Mouse (Mus musculus): Measurements from ENCODE around the gene Atf3. TPM values are rescaled to one million over a fixed set of nuclear protein-coding genes. Genes with fewer than 3 reads are reported as not detected.

The Atf3 gene
- polyA plus RNA-seq, 1 experiment from 2014 or later, result 3.6 TPM

DNA sequence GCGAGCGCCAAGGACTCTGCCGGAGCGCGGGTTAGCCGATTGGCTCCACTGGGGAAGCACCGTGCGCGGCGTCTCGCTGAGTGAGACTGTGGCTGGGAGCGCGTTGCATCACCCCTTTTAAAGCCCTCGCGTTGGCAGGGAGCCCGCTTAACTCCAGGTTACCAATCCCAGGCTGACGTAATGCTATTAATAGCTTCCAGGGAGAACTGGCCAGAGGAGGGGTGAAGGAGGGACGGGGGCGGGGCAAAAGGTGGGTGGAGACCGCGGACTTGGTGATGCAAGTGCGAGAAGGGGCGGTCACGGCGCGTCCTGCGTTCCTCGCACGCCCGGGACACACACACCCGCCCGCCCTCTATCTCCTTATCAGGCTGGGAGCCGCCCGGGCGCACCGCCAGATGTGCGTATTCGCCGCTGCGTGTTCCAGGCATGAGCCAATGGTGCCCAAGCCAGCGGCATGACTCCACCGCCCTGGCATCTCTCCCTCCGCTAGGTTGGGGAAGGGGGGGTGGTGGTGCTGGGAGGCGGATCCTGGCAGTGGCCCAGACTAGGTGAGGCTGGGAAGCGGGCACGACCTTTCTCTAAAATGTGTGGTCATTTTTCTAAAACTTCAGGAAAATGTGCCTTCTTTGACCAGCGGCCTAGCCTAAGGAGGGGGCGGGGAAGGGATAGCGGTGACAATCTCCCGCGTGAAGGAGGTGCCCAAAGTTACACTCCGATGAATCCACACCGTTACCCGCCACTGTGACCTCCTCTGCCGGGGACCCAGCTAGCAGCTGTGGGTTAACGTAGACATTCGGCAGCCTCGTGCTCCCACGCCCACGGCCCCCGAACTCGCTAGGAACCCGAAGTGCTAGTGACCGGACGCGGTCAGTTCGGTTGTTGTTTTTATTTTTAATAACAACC is 34.4 kb downstream of the Atf3 start:
- Histone ChIP-seq H3K27me3 (replicated peaks; ENCODE audit: control insufficient read depth, insufficient read depth, low read length) (peaks cover 93% of the 10 kb centered on the region), H3K36me3 (ENCODE audit: control insufficient read depth, insufficient read depth, low read length) (no peaks in the 10 kb centered on the region), H3K4me3 (ENCODE audit: low read depth, low read length) (peak overlapping the region; percentile 58), H3K9ac (ENCODE audit: low read depth, low read length) (peak overlapping the region; percentile 55), H3K9me3 (ENCODE audit: control insufficient read depth, low read length) (no peaks in the 10 kb centered on the region), H3K4me2 (peak overlapping the region; percentile 97), H3K4me1 (replicated peaks; ENCODE audit: control insufficient read depth, insufficient read depth, low read length) (peaks cover 23% of the 10 kb centered on the region), H3K27ac (ENCODE audit: low read depth, low read length) (peak overlapping the region; percentile 40; the same call in 1 of the 2 replicates)
- peak; percentile 89 for DNase-seq (ENCODE audit: low spot score)
- ATAC-seq (replicated peaks; ENCODE audit: low FRiP score), result peak; percentile 78
- WGBS, result under 1% methylated on average over 67 of the region's 67 CpGs

DNA sequence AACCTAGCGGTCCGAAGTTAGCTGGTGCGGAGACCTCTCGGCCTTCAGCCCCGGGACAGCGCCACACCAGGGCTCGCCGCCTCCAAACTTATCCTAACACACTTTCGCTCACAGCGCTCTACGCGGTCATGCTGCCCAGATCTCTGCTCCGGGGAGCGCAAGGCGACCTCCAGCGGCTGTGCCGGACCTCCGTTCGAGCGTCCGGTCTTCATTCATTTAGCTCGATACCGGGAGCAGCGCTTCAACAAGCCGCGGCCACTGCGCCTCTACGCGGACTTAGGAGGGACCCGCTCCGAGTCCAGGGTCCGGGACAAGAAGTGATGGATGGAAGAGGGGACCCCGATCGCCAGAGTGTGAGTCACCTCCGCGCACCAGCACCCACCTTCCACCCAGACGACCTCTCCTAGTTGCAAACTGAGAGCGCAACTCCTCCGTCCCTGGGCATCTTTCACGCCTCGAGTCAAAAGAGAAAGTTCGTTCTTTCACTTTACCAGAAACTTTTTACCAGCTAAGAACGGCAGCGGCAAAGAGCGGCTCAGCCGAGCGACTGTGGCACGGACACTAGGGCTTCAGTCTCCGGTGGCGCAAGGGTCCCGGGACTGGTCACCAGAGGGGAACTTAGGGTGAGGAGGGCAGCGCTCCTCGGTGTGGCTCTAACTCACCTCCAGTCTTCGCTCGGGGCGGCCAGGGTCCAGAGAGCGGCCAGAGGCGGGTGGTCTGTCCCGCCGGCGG is 35.2 kb downstream of the Atf3 start:
- DNase-seq (ENCODE audit: low spot score) (peak; percentile 77), ATAC-seq (replicated peaks; ENCODE audit: low FRiP score) (peak; percentile 32; the same call in 1 of the 2 replicates)
- peaks cover 89% of the 10 kb centered on the region for H3K27me3 ChIP-seq (replicated peaks; ENCODE audit: control insufficient read depth, insufficient read depth, low read length)

DNA sequence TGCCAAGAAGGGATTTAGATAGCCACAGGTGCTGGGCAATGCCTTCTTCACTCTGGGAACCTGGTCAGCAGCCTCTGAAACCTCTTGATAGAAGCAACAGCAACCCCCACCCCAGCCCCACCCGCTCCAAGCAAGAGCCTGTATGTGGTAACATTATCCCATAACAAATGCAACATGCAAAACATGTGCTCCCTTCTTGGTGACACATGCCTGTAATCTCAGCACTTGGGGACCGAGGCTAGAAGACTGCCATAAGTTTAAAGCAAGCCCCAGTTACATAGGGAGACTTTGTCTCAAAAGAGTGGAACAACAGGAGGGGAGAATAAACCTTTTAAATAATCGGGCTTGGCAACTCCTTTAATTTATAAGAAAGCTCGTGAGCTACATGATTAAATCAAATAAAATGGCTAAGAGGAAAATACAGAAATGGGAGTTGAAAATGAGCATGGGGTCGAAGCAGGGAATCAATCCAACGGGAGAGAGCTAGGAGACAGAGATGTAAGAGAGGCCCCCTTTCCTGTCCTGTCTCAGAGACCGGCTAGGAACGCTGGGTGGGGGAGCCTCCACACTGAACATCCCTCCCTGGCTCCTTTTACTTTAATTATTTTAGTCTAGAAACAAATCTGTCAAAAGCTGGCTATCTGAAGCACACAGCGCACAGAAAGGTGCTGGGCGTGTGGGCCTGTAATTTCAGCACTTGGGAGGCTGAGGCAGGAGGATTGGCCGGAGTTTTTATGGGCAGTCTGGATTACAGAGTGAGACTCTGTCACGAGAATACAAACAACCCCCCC is 36.2 kb downstream of the Atf3 start:
- no peak overlapping the region for H3K9ac ChIP-seq (ENCODE audit: low read depth, low read length)
- no peaks in the 10 kb centered on the region for H3K36me3 ChIP-seq (ENCODE audit: control insufficient read depth, insufficient read depth, low read length)
- H3K9me3 ChIP-seq (ENCODE audit: control insufficient read depth, low read length), result no peaks in the 10 kb centered on the region
- H3K4me1 ChIP-seq (replicated peaks; ENCODE audit: control insufficient read depth, insufficient read depth, low read length), result peaks cover 28% of the 10 kb centered on the region
- WGBS, result 34% methylated on average over 12 of the region's 12 CpGs
- H3K27me3 ChIP-seq (replicated peaks; ENCODE audit: control insufficient read depth, insufficient read depth, low read length), result peaks cover 85% of the 10 kb centered on the region
- H3K27ac ChIP-seq (ENCODE audit: low read depth, low read length), result no peak overlapping the region
- no peak for DNase-seq (ENCODE audit: low spot score)
- ATAC-seq (replicated peaks; ENCODE audit: low FRiP score), result no peak
- H3K4me2 ChIP-seq, result peak overlapping the region; percentile 97
- peak overlapping the region; percentile 58 for H3K4me3 ChIP-seq (ENCODE audit: low read depth, low read length)

More for the DNA sequence above, 35.2 kb downstream of the Atf3 start:
- Histone ChIP-seq H3K9ac (ENCODE audit: low read depth, low read length) (peak overlapping the region; percentile 55), H3K36me3 (ENCODE audit: control insufficient read depth, insufficient read depth, low read length) (no peaks in the 10 kb centered on the region), H3K4me2 (peak overlapping the region; percentile 97), H3K4me3 (ENCODE audit: low read depth, low read length) (peak overlapping the region; percentile 58), H3K9me3 (ENCODE audit: control insufficient read depth, low read length) (no peaks in the 10 kb centered on the region), H3K4me1 (replicated peaks; ENCODE audit: control insufficient read depth, insufficient read depth, low read length) (peaks cover 28% of the 10 kb centered on the region), H3K27ac (ENCODE audit: low read depth, low read length) (peak overlapping the region; percentile 40)
- WGBS, result under 1% methylated on average over 61 of the region's 61 CpGs

DNA sequence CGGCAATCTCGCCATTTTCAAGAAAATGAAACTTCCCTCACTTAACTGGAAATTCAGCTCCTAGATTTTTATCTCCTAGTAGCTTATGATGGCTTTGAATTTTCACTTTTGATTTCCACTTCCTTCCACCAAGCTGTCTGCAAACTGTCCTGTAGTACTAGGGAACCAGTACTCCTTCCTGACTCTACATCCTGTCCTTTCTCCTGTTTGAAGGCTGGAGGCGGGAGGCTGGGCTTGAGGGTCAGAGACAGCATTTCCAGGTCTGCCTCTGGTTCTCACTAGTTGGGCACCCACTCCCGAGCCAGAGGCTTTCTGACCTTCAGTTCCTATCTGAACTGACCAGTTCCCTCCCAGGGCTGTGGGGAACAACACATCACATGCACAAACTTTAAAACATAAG is 37.4 kb downstream of the Atf3 start:
- Histone ChIP-seq H3K4me2 (no peak overlapping the region; the same call in 1 of the 2 replicates), H3K9ac (ENCODE audit: low read depth, low read length) (no peak overlapping the region), H3K4me3 (ENCODE audit: low read depth, low read length) (no peak overlapping the region), H3K9me3 (ENCODE audit: control insufficient read depth, low read length) (no peaks in the 10 kb centered on the region), H3K4me1 (replicated peaks; ENCODE audit: control insufficient read depth, insufficient read depth, low read length) (peaks cover 23% of the 10 kb centered on the region), H3K36me3 (ENCODE audit: control insufficient read depth, insufficient read depth, low read length) (no peaks in the 10 kb centered on the region), H3K27me3 (replicated peaks; ENCODE audit: control insufficient read depth, insufficient read depth, low read length) (peaks cover 74% of the 10 kb centered on the region), H3K27ac (ENCODE audit: low read depth, low read length) (no peak overlapping the region)
- DNase-seq (ENCODE audit: low spot score) (no peak), ATAC-seq (replicated peaks; ENCODE audit: low FRiP score) (no peak)
- WGBS, result 49% methylated on average over 4 of the region's 4 CpGs

DNA sequence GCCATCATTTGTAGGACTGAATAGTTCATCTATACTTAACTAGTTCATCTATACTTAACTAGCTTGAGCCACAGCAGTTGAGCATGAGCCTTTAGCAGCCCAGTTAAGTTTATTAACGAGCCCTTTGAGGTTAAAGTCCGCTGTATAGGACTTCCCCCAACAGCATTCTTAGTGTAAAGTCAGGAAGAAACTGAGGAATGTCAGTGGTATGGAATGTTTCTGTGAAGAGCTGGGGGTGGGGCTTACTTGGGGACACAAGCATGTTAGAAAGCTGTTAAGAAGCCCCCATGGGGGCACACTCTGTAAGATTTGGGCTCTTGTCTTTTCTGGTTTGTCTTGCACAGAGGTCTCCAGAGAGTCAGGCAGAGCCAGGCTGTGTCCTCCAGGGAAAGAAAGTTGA is 38.0 kb downstream of the Atf3 start:
- Histone ChIP-seq H3K27ac (ENCODE audit: low read depth, low read length) (no peak overlapping the region), H3K9ac (ENCODE audit: low read depth, low read length) (no peak overlapping the region), H3K4me1 (replicated peaks; ENCODE audit: control insufficient read depth, insufficient read depth, low read length) (peaks cover 23% of the 10 kb centered on the region), H3K27me3 (replicated peaks; ENCODE audit: control insufficient read depth, insufficient read depth, low read length) (peaks cover 68% of the 10 kb centered on the region), H3K4me3 (ENCODE audit: low read depth, low read length) (no peak overlapping the region), H3K4me2 (peak overlapping the region; percentile 9; the same call in 1 of the 2 replicates), H3K36me3 (ENCODE audit: control insufficient read depth, insufficient read depth, low read length) (no peaks in the 10 kb centered on the region), H3K9me3 (ENCODE audit: control insufficient read depth, low read length) (no peaks in the 10 kb centered on the region)
- 21% methylated on average over 2 of the region's 2 CpGs for WGBS
- DNase-seq (ENCODE audit: low spot score), result no peak
- no peak for ATAC-seq (replicated peaks; ENCODE audit: low FRiP score)

DNA sequence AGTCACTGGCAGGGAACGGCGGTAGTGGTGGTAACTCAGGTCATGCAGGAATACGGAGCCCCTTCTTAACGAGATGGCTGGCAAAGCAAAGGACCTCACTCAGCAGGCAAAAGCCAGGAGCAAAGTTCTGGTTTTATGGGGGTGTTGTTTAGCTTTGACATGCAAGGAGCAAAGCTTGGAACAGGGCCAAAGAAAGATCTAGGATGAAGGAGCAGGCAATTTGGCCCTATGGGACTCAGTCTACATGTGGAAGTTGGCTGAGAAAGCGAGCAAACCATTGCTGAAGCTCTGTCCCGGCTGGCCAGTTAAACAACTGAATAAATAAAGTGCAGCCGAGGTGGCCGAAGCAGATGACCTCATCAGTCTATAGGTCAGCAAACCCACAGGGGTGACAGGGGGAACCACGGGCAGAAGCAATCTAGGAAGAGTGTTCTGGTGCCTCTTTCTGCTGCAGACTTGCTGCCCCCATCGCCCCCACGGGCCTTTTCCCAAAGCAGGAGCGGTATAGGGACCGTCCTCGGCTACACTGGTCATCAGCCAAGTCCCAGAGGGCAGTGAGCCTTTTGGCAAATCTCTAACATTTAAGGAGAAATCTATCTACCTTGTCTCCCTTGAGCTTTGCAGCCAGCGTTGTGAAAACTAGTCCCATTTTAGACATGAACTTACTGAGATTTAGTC is 39.2 kb downstream of the Atf3 start:
- Histone ChIP-seq H3K4me1 (replicated peaks; ENCODE audit: control insufficient read depth, insufficient read depth, low read length) (peaks cover 21% of the 10 kb centered on the region), H3K27me3 (replicated peaks; ENCODE audit: control insufficient read depth, insufficient read depth, low read length) (peaks cover 56% of the 10 kb centered on the region), H3K36me3 (ENCODE audit: control insufficient read depth, insufficient read depth, low read length) (no peaks in the 10 kb centered on the region), H3K4me2 (0 out of 2 replicates have a peak overlapping the region, but pooled peaks have one; percentile 26), H3K4me3 (ENCODE audit: low read depth, low read length) (no peak overlapping the region), H3K9ac (ENCODE audit: low read depth, low read length) (no peak overlapping the region), H3K9me3 (ENCODE audit: control insufficient read depth, low read length) (no peaks in the 10 kb centered on the region), H3K27ac (ENCODE audit: low read depth, low read length) (no peak overlapping the region)
- ATAC-seq (replicated peaks; ENCODE audit: low FRiP score), result no peak
- DNase-seq (ENCODE audit: low spot score), result no peak
- WGBS, result 43% methylated on average over 15 of the region's 15 CpGs

DNA sequence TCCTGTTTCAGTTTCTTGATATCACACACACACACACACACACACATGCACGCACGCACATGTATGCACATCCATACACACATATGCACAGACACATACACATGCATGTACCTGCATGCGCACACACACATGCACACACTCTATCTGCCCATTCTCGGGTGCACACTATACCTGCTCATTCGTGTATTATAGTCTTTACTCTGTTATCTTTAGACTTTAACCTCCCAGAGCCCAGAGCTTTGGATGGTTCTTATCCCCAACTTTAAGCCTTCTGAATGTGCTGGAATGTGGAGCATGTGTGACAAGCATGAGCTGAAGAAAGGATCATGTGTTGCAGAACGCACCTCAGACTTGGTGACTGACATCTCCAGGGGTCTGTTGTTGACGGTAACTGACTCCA is 41.0 kb downstream of the Atf3 start:
- Histone ChIP-seq H3K4me3 (ENCODE audit: low read depth, low read length) (no peak overlapping the region), H3K36me3 (ENCODE audit: control insufficient read depth, insufficient read depth, low read length) (no peaks in the 10 kb centered on the region), H3K9me3 (ENCODE audit: control insufficient read depth, low read length) (no peaks in the 10 kb centered on the region), H3K27me3 (replicated peaks; ENCODE audit: control insufficient read depth, insufficient read depth, low read length) (peaks cover 39% of the 10 kb centered on the region), H3K27ac (ENCODE audit: low read depth, low read length) (no peak overlapping the region), H3K4me2 (no peak overlapping the region), H3K4me1 (replicated peaks; ENCODE audit: control insufficient read depth, insufficient read depth, low read length) (peaks cover 18% of the 10 kb centered on the region), H3K9ac (ENCODE audit: low read depth, low read length) (no peak overlapping the region)
- 66% methylated on average over 7 of the region's 7 CpGs for WGBS
- ATAC-seq (replicated peaks; ENCODE audit: low FRiP score), result no peak
- DNase-seq (ENCODE audit: low spot score), result no peak

DNA sequence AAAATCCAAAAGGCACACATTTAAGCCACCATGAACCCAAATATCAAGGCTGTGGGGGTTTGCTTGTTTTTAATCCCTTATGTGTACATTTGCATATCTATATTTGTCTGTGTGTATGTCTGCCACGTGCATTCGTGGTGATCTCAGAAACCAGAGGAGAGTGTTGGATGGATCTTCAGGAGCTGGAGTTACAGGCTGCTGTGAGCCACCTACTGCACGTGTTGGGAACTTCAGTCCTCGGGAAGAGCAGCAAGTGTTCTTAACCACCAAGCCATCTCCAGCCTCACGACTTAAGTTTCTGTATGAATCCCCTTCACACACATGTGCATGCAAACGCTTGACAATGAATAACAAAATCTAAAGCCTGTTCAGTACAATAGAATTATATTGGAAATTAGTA is 45.4 kb downstream of the Atf3 start:
- WGBS, result 17% methylated on average over 6 of the region's 6 CpGs
- H3K27me3 ChIP-seq (replicated peaks; ENCODE audit: control insufficient read depth, insufficient read depth, low read length), result peaks cover 5% of the 10 kb centered on the region
- no peak for DNase-seq (ENCODE audit: low spot score)
- no peak for ATAC-seq (replicated peaks; ENCODE audit: low FRiP score)
- H3K27ac ChIP-seq (ENCODE audit: low read depth, low read length), result no peak overlapping the region
- H3K9ac ChIP-seq (ENCODE audit: low read depth, low read length), result no peak overlapping the region
- no peak overlapping the region for H3K4me2 ChIP-seq
- no peaks in the 10 kb centered on the region for H3K9me3 ChIP-seq (ENCODE audit: control insufficient read depth, low read length)
- no peak overlapping the region for H3K4me3 ChIP-seq (ENCODE audit: low read depth, low read length)
- H3K36me3 ChIP-seq (ENCODE audit: control insufficient read depth, insufficient read depth, low read length), result no peaks in the 10 kb centered on the region
- no peaks in the 10 kb centered on the region for H3K4me1 ChIP-seq (replicated peaks; ENCODE audit: control insufficient read depth, insufficient read depth, low read length)
